Mouse (Mus musculus): ENCODE measurements around the gene Srpx. TPM values are rescaled to one million over a fixed set of nuclear protein-coding genes. Genes with fewer than 3 reads are reported as not detected.

The Srpx gene
- total RNA-seq, 2 experiments from 2014 or later: 3.8 to 7.5 TPM

Other genes starting within 250 kb of the Srpx start
- gene Sytl5, start 232.1 kb downstream of the Srpx start, total RNA-seq (2021): 1 to 10 TPM; 4.7 to 5.2 TPM
- 1 to 10 TPM; 3.8 to 4.5 TPM for gene Rpgr, start 99.2 kb upstream of the Srpx start, total RNA-seq (2021)
- gene Otc, start 134.6 kb upstream of the Srpx start, total RNA-seq (2021): not detected

All from adrenal gland, adult 18-20 months (tissue).